Mouse (Mus musculus): ENCODE data around the gene Qtrt2.

Gene Qtrt2

DNA sequence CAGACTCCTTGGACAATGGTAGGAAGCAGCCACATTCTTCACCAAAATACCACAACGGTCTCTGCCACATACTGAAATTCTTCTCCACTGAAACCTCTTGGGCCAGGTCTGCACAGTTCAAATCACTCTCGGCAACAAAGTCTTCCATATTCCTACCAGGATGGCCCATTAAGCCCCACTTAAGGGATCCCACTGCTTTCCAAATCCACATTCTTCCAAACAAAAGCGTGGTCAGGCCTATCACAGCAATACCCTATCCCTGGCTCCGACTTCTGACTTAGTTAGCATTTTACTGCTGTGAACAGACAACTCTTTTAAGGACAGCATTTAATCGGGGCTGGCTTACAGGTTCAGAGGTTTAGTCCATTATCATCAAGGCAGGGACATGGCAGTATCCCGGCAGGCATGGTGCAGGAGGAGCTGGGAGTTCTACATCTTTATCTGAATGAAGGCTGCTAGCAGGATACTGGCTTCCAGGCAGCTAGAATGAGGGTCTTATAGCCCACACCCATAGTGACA, at the start of gene Qtrt2:
TSS of gene Qtrt2 (minus strand) at position 469 of the 519 bp plus-strand sequence.
- DNase-seq (ENCODE audit: low spot score): no peak

DNA sequence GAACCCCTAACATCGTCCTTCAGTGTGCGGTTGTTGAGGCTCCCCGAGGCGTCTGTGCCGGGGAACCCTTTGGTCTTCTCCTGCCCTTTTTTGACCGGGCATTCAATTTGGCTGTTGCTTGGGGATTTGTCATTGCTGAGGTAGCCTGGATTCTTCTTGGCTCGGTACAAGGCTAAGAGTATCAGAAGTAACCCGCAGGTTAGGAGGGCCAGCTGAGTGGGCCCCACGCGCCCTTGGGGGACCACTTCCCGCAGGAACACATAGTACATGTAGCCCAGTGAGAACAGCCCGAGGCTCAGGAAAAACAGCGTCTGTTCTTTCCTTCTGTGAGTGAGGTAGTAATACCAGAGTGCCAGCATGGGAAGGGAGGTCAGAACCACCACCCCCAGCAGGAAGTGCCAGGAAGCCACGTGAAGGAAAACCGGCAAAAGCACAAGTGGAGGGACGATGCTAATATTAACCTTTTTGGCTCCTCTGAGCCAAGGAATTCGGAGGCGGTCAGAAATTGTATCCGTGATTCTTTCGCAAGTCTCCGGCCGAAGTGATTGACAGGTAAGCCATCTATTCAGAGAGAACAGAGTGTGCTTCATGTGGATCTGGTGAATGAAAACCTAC, 47.1 kb upstream of the Qtrt2 start:
- no peak for DNase-seq (ENCODE audit: low spot score)

DNA sequence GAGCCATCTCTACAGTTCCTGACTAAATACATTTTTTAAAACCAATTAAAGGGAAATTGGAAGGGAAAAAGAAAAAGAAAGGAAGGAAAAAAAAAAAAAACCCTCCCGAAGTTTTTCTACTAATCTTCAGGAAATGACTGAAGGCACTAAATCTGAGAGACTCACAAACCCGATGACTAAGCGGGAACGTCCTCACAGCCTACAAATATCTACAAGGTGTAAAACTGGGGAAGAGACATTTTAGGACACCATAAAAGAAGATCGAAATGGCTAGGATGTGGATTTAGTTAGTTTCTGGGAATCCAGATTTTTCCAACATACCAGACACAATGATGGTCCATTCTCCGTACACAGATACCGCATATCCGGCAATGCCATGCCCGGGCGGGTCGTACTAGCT, 46.5 kb upstream of the Qtrt2 start:
- no peak for DNase-seq (ENCODE audit: low spot score)

DNA sequence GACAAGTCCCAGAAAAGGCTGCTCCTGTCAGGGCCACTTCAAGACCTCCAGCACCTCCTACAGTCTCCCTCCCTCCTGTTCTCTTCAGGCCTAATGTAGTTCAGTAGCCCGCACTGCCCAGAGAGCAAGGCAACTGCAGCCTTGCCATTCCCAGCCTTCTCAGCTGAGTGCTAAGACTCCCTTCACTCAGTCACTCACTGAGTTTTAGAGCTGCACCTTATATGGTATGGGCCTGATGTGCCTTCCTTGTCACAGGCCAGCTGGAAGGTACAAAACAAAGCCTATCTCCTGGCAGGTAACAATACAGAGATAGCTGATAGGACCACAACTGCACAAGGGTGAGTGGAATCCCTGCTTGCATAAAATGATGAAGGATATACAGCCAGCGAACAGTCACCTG, 45.8 kb upstream of the Qtrt2 start:
- DNase-seq (ENCODE audit: low spot score): no peak

DNA sequence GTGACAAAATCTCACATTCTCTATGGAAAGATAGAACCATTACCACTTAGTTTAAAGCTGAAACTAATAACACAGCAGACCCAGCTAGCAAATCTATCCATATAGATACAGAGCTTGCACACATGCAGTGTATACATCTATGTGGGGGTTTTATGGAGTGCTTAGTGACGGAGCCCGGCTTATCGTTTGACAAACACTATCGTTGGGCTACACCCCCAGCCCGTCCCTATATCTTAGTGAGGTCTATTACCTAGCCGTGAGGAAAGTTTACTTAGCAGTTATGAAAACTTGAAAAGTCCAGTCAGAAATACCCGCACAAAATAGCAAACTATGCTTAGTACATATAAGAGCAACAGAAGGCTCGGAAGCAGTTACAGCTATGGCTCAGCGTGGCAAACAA, 45.1 kb upstream of the Qtrt2 start:
- no peak for DNase-seq (ENCODE audit: low spot score)

DNA sequence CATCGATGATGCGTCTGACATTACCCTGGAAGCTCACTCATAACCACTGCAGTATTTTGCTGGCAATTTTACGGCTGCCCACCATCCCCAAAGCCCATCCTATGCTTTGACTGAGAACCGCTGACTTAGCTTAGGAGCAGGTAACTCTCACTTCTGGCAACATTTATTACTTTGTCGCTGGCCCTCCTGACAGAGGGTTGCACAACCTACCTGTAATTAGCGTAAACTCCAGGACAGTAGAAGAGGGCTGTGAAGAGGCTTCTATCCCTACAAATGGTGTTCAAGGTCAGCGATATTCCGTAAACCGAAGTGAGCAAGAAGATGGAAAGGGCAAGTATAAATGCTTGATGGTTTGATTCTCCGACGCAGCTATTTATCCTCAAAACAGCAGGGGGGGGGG, 44.6 kb upstream of the Qtrt2 start:
- DNase-seq (ENCODE audit: low spot score): no peak

DNA sequence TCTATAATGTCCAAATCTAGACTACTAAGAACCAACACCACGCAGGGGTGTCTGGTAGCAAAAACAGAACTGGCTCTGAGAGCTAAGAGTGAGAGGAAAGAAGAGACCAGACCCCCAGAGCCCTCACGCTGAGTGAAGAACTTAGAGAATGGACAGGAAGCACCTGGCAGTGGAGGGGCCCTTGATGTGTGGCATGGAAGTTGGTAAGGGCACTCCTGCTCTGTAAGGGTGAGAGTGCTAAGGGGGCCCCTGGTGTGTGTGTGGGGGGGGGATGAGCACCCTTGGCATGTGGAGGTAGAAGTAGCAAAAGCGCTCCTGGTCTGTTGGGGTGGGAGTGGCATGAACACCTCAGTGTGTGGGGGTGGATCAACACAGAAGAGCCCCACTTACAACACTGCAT, 43.8 kb upstream of the Qtrt2 start:
- no peak for DNase-seq (ENCODE audit: low spot score)

DNA sequence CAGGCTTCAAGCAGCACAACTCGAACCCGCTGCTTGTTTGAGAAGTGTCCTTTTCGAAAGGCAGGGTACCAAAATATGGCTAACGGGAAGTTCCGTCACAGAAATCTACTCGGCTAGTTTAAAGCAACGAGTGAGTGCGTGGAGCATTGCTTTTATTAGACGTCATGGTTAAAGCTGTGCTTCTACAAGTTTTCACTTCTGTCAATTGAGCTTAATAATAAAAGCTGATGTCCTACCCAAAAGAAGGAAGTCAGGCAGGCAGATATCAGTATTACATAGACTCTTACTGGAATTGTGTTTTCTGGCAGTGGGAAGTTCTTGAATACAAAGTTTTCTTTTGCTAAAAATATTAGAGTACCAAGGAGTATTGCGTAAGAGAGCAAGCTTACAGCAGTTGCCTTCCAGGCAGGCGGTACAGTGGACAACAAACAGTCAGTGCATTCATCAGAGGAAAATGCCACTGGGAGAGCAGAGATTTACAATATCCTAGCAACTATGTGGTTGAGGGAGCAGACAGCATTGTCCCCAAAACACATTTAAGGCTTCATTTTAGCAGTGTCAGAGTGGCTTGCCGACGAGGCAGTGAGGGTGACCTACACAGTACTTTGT, 39.3 kb upstream of the Qtrt2 start:
- DNase-seq (ENCODE audit: low spot score): no peak

DNA sequence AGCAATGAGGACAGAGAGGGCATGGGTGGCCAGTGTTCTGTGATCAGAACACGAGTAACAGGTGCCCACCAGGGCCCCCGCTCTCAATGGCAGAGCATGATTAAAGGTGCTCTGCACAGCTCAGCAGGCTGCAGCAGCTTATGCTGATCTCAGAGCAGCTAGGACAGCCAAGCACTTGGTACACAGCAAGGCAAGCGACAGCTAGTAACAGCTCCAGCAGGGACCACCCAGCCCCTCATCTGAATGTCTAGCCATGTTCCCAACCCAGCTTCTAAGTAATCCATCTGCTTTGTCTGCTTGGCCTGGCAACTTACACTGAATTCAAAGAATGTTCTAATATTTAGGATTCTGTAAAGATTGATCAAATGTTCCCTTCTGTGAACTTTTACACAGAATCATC, 37.2 kb upstream of the Qtrt2 start:
- DNase-seq (ENCODE audit: low spot score): no peak

DNA sequence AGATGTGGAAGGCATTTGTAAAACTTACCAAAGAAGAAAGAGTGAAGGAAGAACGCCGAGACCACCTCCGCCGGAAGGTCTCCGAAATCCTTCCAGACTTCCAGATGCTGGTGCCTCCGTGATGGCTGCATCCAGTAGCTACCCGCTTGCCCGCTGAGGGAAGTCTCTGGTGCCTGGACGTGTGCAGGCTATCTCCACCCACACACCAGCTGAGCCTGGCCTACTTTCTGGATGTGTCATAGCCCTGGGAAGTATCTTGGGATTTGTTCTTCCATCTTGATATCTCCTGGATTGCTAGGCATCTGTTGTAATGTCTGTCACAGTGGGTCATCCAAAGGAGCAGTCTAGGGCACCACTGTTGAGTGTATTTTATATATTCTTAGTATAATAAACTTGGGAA, 36.7 kb upstream of the Qtrt2 start:
- no peak for DNase-seq (ENCODE audit: low spot score)

DNA sequence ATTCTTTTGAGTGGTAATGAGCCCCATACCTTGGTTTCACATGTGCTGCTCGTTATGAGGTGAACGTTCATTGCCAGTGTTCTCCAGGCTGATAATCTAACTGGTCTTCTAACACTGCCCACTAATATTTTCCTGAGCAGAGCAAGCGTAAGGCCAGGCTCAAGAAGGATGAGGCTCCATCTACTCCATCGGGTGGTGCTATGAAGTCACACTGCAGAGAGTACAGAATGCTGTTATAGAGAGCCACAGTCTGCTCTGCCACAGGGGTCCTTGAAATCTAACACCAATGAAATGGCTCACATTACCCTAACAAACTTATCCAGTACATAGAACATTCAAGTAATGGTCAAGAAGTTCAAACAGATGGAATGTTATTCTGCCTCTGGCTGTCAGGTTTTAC, 31.4 kb upstream of the Qtrt2 start:
- no peak for DNase-seq (ENCODE audit: low spot score)

DNA sequence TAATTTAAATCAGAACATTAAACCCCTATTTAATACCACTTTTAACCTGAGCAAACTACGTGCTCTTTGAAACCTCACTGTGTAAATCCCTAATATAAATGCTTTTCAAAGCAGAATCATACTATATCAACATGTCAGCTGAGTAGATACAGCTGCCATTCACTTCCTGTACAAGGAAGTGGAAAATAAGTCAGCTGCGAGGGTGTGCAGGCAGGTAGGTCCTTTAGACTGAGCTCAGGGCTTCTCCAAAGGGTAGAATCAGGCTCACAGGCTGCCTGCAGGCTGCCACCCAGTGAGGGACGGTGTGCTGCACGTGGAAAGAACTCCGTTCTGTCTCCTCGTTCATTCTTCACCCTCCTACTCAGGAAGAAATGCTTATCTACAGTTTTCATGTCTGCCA, 28.3 kb upstream of the Qtrt2 start:
- DNase-seq (ENCODE audit: low spot score): no peak

DNA sequence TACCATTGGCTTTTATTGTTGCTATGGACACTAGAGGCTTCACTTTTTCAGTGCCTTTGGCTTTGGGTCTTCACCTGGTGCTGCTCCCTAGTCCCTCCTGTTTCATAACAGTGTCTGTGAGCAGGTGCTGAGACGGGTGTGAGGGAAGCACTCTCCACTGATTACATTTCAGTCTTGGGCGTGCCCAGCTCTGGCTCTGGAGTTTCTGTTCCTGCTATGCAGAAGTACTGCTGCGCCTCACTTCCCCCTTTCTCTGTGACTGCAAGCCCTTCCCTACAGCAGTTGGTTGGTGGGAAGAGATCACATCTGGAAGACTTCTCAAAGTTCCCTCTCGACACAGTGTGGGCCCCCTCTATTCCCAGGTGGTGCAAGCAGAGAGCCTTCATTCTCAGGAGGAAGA, 25.0 kb upstream of the Qtrt2 start:
- DNase-seq (ENCODE audit: low spot score): no peak

DNA sequence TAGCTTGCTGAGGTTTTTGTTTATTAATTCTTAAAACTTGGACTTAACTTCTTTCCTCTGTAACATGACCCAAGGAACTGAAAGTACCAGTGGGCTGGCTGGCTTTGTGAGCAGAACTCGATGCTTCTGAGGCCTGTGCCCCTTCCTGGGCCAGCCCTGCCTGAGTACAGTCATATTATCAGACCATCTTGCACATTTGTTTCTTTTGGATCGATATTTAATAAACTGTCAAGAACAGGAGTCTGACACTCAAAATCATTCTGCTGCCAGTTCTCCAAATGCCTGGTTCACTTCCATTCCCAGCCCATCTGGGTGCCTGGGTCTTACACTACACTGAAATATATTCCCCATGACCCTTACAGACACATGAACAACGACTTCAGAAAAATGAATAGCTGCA, 19.3 kb upstream of the Qtrt2 start:
- no peak for DNase-seq (ENCODE audit: low spot score)

DNA sequence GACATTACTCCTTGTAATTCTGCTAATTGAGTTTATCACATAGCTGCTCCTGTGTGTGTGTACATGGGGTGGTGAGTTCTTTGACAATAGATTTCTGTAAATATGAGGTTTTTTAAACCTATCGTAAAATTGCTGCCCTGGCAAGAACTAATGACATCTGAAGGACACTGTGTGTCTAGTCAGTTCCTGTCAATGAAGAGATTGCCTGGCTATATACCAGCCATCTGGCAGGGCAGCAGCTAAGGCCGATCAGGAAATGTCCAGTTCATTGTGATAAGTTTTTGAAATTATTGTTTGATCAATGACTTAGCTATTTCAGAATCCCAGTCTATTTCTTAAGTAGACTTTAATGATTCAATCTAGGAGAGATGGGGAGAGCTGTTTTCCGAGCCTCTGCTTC, 18.7 kb upstream of the Qtrt2 start:
- DNase-seq (ENCODE audit: low spot score): no peak

DNA sequence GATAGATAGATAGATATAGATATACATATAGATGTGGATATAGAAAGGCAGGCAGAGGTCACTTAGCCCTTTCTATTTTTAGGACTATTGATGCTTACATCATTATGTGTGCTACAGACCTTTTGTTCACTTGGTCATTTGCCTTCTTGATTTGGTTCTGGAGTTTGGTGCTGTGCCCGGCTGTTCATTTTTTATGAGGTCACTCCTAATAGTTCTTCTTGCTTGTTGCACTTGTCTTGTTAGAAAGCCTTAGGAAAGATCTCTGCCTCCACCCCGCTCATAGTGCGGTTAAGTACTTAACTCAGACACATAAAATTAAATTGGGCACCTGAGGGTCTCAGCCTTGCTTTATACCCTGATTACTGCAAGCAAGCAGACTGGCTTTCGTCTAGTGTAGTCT, 14.2 kb upstream of the Qtrt2 start:
- DNase-seq (ENCODE audit: low spot score): no peak

DNA sequence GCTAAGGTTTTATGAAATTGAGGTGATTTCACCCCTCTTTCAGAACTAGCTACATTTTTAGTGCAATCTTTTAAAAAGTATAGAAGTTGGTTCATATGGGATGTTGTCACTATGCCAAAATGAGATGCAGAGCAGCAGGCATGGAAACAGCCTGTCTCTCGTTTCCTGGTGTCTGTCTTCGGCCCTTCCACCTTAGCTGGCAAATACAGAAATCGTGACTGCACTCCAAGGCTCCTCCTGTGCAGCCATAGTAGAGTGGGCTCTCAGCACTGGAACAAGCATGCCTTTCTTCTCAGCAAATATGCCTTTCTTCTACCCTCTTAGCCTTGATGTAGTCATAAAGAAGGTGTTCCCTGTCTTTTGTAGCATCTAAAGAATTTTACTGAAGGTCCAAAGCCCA, 9.3 kb upstream of the Qtrt2 start:
- no peak for DNase-seq (ENCODE audit: low spot score)

DNA sequence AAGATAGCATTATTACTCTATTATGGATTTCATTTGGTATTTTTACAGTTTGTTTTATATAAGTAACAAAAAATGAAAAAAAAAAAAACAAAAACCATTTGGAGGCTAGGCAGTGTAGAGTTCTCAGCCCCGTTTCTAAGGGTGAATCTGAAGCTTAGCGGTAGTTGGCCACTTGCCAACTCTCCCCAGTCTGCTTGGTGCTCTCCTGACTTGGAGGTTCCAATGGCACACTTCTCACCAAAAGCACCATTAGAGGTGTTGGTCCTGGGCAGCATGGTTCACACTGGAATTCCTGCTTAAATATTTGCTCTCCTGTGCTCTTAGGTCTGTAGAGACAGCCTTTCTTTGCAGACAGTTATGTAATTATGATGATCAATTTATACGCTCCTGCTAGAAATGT, 8.8 kb upstream of the Qtrt2 start:
- no peak for DNase-seq (ENCODE audit: low spot score)

DNA sequence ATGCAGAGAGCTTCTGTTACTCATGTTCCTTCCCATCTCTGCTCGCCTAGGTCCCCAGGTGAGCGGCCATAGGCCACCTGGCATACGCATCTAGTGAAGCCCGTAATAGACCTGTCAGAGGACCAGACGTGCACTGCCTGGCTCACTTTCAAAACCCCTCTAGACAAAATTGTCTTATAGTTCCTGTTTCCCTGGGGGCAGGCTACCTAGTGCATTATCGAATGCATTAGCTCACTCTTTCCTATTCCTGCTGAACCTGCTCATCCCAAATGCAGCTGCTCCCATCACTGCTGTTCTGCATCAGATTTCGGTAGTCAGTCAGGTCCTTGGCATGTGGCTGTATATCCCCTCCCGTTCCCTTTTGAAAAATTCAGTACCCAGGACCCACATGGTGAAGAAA, 8.2 kb upstream of the Qtrt2 start:
- no peak for DNase-seq (ENCODE audit: low spot score)

DNA sequence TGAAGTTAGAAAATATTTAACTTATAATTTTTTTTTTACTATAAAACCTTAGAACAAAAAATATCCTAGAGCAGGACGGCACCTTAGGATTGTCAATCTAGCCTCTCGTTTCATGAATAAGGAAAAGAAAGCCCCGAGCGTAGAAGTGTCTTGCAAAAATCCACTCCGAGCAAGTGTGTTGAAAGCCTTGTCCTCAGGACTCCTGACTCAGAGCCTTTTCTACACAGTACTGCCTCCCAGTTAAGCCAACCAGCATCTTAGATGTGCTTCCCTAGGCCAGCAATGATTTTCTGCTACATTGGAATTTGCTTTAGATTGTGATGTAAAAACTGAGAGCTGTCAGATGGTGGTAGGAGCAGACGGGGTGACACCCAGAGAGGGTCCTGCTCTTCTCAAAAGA, 6.4 kb upstream of the Qtrt2 start:
- no peak for DNase-seq (ENCODE audit: low spot score)

DNA sequence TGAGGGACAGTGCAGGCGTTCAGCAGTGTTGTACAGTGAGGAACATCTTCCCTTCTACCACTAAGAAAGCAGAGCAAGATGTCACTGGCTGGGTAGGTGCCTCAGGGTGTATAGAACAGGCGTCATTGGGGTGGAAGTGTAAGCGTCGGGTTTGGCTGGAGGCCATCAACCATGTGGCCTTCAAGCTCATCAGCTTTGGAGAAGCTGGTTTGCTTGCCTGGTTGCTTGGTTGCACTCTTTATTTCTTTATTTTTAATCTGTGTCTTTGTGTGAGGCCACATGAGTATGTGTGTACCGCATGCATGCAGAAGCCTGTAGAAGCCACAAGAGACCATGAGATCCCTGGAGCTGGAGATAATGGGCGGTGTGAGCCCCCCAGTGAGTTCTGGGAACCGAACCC, 5.7 kb upstream of the Qtrt2 start:
- no peak for DNase-seq (ENCODE audit: low spot score)

DNA sequence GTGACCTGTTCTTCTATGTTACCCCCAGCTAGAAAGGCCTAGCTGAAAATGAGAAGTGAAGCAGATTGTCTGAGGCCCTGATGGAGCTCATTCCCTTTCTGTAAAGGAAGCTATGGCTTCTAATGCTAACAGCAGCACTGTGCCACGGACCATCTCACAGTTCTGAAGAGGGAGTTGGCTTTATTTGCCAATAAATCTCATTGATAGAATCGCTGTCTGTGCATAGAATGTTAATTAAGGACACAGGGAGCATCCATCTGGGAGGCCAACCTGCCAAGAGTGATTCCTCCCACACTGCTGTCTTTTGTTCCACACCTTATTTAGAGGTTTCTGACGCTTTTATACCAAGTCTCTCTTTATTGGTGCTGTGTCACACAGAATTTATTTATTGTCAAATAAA, 4.9 kb upstream of the Qtrt2 start:
- DNase-seq (ENCODE audit: low spot score): no peak

DNA sequence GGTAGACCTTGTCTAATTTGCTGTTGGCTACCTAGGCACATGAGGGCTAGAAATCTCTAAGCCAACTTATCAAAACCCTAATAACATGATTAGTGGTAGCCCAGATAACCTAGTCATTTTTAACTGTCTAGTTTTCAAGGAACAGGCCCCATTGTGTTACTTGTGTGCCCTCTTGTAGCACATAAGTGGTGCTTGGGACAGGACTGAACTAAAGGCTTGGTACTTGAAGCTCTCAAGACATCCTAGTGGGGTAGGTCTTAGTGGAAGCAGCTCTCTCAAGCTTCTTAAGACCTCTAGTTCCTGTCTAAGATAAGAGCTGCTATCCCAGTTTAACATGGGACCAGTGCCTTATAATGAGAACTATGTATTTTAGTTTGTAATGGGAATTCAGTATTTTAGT, 4.0 kb upstream of the Qtrt2 start:
- no peak for DNase-seq (ENCODE audit: low spot score)

DNA sequence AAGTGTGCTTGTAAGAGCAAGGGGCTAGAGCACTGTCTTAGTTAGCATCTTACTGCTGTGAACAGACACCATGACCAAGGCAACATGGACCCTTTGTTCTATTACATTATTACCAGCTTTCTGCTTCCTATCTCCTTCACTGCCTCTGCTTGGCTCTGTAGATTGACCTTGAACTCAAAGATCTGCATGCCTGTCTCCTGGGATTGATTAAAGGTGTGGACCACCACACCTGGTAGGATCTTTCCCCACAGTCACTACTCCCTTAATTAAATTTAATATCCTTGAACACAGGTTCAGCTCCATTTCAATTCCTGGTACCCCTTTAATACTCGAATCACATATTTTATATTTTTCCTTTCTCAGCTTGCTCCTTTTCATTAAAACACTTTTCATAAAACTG, 763 bp downstream of the Qtrt2 start:
- no peak for DNase-seq (ENCODE audit: low spot score)

Measured in urinary bladder, postnatal 14 days (tissue).